Mouse (Mus musculus) cerebellum, adult 2 months (tissue): ENCODE results near the gene Cdrt4.

ENCODE experiments used
- CTCF ChIP-seq: fragments of 200-500 bp; IDR thresholded peaks from 2 replicates; pipeline ENCODE4 v1.5.1; 2011; ENCODE audit warnings: low read depth, mild to moderate bottlenecking, control low read depth, low read length, moderate library complexity, borderline replicate concordance; ENCODE audit not compliant: insufficient read depth
- POLR2A ChIP-seq: fragments of 200-500 bp; IDR thresholded peaks from 2 replicates; pipeline ENCODE4 v1.6.1; 2011; ENCODE audit warnings: low read length, control low read depth, borderline replicate concordance; ENCODE audit not compliant: insufficient read depth

DNA sequence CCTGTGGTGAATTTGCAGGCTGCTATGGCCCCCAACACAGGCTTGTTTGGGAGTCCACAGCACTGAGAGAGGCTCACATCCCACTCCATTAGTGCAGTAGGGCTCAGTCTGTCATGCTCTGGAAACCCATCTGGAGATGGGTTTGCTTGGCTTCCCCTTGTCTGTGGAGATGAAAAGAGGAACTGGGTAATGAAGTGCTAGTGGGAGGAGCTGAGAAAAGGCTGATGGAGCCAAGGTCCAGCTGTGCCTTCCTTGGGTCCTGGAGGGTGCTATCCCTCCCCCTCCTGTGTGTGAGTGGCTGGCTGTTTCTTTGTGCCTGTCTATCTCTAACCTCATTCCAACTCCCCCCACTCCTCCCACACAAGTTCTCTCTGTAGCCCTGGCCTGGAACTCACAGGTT lies 69.6 kb downstream of the Cdrt4 start:
- no peak for TF ChIP-seq CTCF
- TF ChIP-seq POLR2A, result no peak
